In the genomic region with DNA sequence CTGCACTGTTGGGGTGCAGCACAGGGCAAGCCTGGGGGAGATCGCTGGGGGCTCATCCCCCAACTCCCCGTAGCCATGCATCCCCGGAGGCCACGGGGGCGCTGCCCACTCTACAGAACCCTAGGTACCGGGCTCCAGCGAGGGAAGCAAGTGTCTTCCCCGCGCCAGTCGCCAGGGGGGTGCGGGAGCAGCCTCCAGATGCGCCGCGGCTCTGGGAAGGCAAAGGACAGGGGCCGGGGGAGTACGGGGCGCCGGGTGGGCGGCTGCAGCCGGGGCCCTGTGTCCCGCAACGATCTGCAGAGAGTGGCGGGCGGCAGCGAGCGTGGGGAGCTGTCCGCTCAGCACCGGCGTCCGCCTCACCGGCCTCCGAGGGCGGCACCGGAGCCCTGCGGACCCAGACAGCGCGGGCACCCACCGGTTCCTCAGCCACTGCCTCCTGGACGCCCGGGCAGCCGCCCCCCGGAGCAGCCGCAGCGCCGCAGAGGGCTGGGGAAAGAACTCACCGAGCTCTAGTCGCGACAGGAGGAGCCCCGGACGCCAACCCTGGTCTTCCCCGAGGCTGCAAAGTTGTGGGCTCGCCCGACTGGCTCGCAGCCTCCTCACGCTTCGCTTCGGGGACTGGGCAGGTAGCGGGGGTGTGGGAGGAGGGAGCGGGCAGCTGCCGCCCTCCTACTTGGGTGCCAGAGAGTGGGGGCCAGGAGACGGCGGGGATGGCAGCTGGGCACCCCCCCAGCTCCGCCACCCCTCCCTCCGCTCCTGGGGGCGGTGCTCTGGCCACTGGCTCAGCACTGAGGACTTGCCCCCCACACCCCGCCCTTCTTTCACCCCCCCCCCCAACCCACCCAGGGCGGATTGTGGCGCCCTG, we compare ENCODE assay signal across 8 mouse cellular contexts. TPM values are rescaled to one million over a fixed set of nuclear protein-coding genes. Genes with fewer than 3 reads are reported as not detected.
DNase-seq lines count a peak whose midpoint lies in the region; ATAC-seq and TF ChIP-seq lines count a peak whose summit lies in the region.

Gene Zdhhc22 (minus strand): TSS at position 541 of the 865 bp plus-strand sequence.

- peak within 1 kb of the TSS; percentile 13 for H3K4me3 ChIP-seq in lung, embryonic 16.5 days (ENCODE audit: low read length)
- H3K4me3 ChIP-seq in embryonic facial prominence, embryonic 12.5 days, result peak within 1 kb of the TSS; percentile 27
- H3K4me3 ChIP-seq in hindbrain, embryonic 13.5 days, result peak within 1 kb of the TSS; percentile 62
- 0 out of 2 replicates have a peak within 1 kb of the TSS, but pooled peaks have one; percentile 3 for H3K4me3 ChIP-seq in liver, embryonic 11.5 days (ENCODE audit: low read depth, low read length)
- H3K4me3 ChIP-seq in stomach, embryonic 14.5 days (ENCODE audit: low read depth, low read length), result peak within 1 kb of the TSS; percentile 22

- H3K9me3 ChIP-seq in lung, embryonic 16.5 days (ENCODE audit: control insufficient read depth, low read length), result no peaks in the 10 kb centered on the region
- no peaks in the 10 kb centered on the region for H3K9me3 ChIP-seq in embryonic facial prominence, embryonic 12.5 days
- H3K9me3 ChIP-seq in hindbrain, embryonic 13.5 days, result no peaks in the 10 kb centered on the region
- no peaks in the 10 kb centered on the region for H3K9me3 ChIP-seq in liver, embryonic 11.5 days (ENCODE audit: control insufficient read depth, low read length)
- no peaks in the 10 kb centered on the region for H3K9me3 ChIP-seq in stomach, embryonic 14.5 days (ENCODE audit: control insufficient read depth, low read depth, low read length)

- H3K27me3 ChIP-seq in lung, embryonic 16.5 days (ENCODE audit: control insufficient read depth, insufficient read depth, low read depth, low read length), result peaks cover 48% of the 10 kb centered on the region
- peaks cover 66% of the 10 kb centered on the region for H3K27me3 ChIP-seq in embryonic facial prominence, embryonic 12.5 days
- H3K27me3 ChIP-seq in hindbrain, embryonic 13.5 days, result peaks cover 63% of the 10 kb centered on the region
- peaks cover 58% of the 10 kb centered on the region for H3K27me3 ChIP-seq in liver, embryonic 11.5 days (replicated peaks; ENCODE audit: control insufficient read depth, insufficient read depth, low read length)
- H3K27me3 ChIP-seq in stomach, embryonic 14.5 days (ENCODE audit: control insufficient read depth, insufficient read depth, low read length), result peaks cover 40% of the 10 kb centered on the region

- no peak for TF ChIP-seq POLR2A in brain, embryonic 14.5 days (IDR thresholded peaks at IDR 0.05; ENCODE audit: borderline replicate concordance, extremely low read depth, insufficient read depth, insufficient read length, poor library complexity, severe bottlenecking)

- H3K4me1 ChIP-seq in lung, embryonic 16.5 days (replicated peaks; ENCODE audit: control insufficient read depth, insufficient read depth, low read length), result peaks cover 4% of the 10 kb centered on the region
- H3K4me1 ChIP-seq in embryonic facial prominence, embryonic 12.5 days, result peaks cover 12% of the 10 kb centered on the region; the same call in 1 of the 2 replicates
- H3K4me1 ChIP-seq in hindbrain, embryonic 13.5 days (replicated peaks), result peaks cover 57% of the 10 kb centered on the region
- peaks cover 6% of the 10 kb centered on the region; the same call in 1 of the 2 replicates for H3K4me1 ChIP-seq in liver, embryonic 11.5 days (replicated peaks; ENCODE audit: control insufficient read depth, insufficient read depth, low read length)
- 0 out of 2 replicates have a peak, but pooled peaks cover 3% of the 10 kb centered on the region for H3K4me1 ChIP-seq in stomach, embryonic 14.5 days (ENCODE audit: control insufficient read depth, insufficient read depth, low read length)

- H3K27ac ChIP-seq in lung, embryonic 16.5 days (ENCODE audit: low read length), result no peak within 1 kb of the TSS
- no peak within 1 kb of the TSS for H3K27ac ChIP-seq in embryonic facial prominence, embryonic 12.5 days
- peak within 1 kb of the TSS; percentile 77 for H3K27ac ChIP-seq in hindbrain, embryonic 13.5 days
- no peak within 1 kb of the TSS for H3K27ac ChIP-seq in liver, embryonic 11.5 days (ENCODE audit: low read depth, low read length)
- no peak within 1 kb of the TSS for H3K27ac ChIP-seq in stomach, embryonic 14.5 days (ENCODE audit: low read length)

- peak within 1 kb of the TSS; percentile 34; the same call in 1 of the 2 replicates for H3K4me2 ChIP-seq in lung, embryonic 16.5 days (ENCODE audit: low read depth, low read length)
- peak within 1 kb of the TSS; percentile 50 for H3K4me2 ChIP-seq in embryonic facial prominence, embryonic 12.5 days (replicated peaks)
- peak within 1 kb of the TSS; percentile 85 for H3K4me2 ChIP-seq in hindbrain, embryonic 13.5 days
- peak within 1 kb of the TSS; percentile 37; the same call in 1 of the 2 replicates for H3K4me2 ChIP-seq in liver, embryonic 11.5 days
- peak within 1 kb of the TSS; percentile 40 for H3K4me2 ChIP-seq in stomach, embryonic 14.5 days (replicated peaks; ENCODE audit: low read depth, low read length)

- WGBS in lung, embryonic 16.5 days, result 2% methylated on average over 51 of the region's 68 CpGs
- 1% methylated on average over 61 of the region's 68 CpGs for WGBS in embryonic facial prominence, embryonic 12.5 days
- WGBS in hindbrain, embryonic 13.5 days, result under 1% methylated on average over 65 of the region's 68 CpGs
- 2% methylated on average over 65 of the region's 68 CpGs for WGBS in liver, embryonic 11.5 days
- WGBS in stomach, embryonic 14.5 days, result 2% methylated on average over 67 of the region's 68 CpGs

- no peaks in the 10 kb centered on the region for H3K36me3 ChIP-seq in lung, embryonic 16.5 days (ENCODE audit: control insufficient read depth, insufficient read depth, low read length)
- no peaks in the 10 kb centered on the region for H3K36me3 ChIP-seq in embryonic facial prominence, embryonic 12.5 days
- no peaks in the 10 kb centered on the region for H3K36me3 ChIP-seq in hindbrain, embryonic 13.5 days
- H3K36me3 ChIP-seq in liver, embryonic 11.5 days (ENCODE audit: control insufficient read depth, insufficient read depth, low read length), result no peaks in the 10 kb centered on the region
- no peaks in the 10 kb centered on the region for H3K36me3 ChIP-seq in stomach, embryonic 14.5 days (ENCODE audit: control insufficient read depth, insufficient read depth, low read length)

- TF ChIP-seq CTCF in brain, embryonic 14.5 days (IDR thresholded peaks at IDR 0.05; ENCODE audit: borderline replicate concordance, extremely low read depth, insufficient read depth, insufficient read length), result peak; percentile 56; the same call in 1 of the 2 replicates

- H3K9ac ChIP-seq in lung, embryonic 16.5 days (ENCODE audit: low read length), result no peak within 1 kb of the TSS
- no peak within 1 kb of the TSS; the same call in 1 of the 2 replicates for H3K9ac ChIP-seq in embryonic facial prominence, embryonic 12.5 days
- H3K9ac ChIP-seq in hindbrain, embryonic 13.5 days, result peak within 1 kb of the TSS; percentile 83
- H3K9ac ChIP-seq in liver, embryonic 11.5 days (ENCODE audit: low read depth, low read length), result no peak within 1 kb of the TSS
- H3K9ac ChIP-seq in stomach, embryonic 14.5 days (replicated peaks; ENCODE audit: low read depth, low read length), result no peak within 1 kb of the TSS

- peak; percentile 84 for ATAC-seq in lung, embryonic 16.5 days (ENCODE audit: low read depth)
- peak; percentile 50 for ATAC-seq in embryonic facial prominence, embryonic 12.5 days (ENCODE audit: insufficient number of reproducible peaks, insufficient read depth, low FRiP score, low TSS enrichment)
- peak; percentile 80 for ATAC-seq in hindbrain, embryonic 13.5 days (ENCODE audit: low FRiP score)
- no peak for ATAC-seq in liver, embryonic 11.5 days (replicated peaks; ENCODE audit: low FRiP score)
- peak; percentile 73; the same call in 1 of the 2 replicates for ATAC-seq in stomach, embryonic 14.5 days (ENCODE audit: insufficient number of reproducible peaks, insufficient read depth, low FRiP score, low read depth)

- DNase-seq in lung, postnatal 25 days (ENCODE audit: low spot score), result no peak
- peak; percentile 67 for DNase-seq in brain, embryonic 14.5 days (ENCODE audit: low read depth)
- peak; percentile 52 for DNase-seq in liver, embryonic 11.5 days (ENCODE audit: low spot score)
- DNase-seq in natural killer cell, adult 2 months (ENCODE audit: low spot score in 2 of 2), result no peak

RNA-seq across cellular contexts. Expression of gene Zdhhc22, which starts in this region (rescaled TPM):
- polyA plus RNA-seq in lung, embryonic 16.5 days (2015; fragmentation: Nextera tagmentation; extraction: Ambion mirVana), result 0.14 and 0.15 TPM in 2 replicates
- polyA plus RNA-seq in brain, embryonic 14.5 days (2012; rRNA removed), result 10.0 and 15.5 TPM in 2 replicates
- 3.2 and 3.9 TPM in 2 replicates for polyA plus RNA-seq in embryonic facial prominence, embryonic 12.5 days (2016; fragmentation: Nextera tagmentation; extraction: Ambion mirVana)
- 12.1 and 13.4 TPM in 2 replicates for polyA plus RNA-seq in hindbrain, embryonic 13.5 days (2015; fragmentation: Nextera tagmentation; extraction: Ambion mirVana)
- 0.05 and 0.08 TPM in 2 replicates for polyA plus RNA-seq in liver, embryonic 11.5 days (2014; fragmentation: Nextera tagmentation; extraction: Ambion mirVana)
- 0.32 and 0.61 TPM in 2 replicates for polyA plus RNA-seq in stomach, embryonic 14.5 days (2014; fragmentation: Nextera tagmentation; extraction: Ambion mirVana)

Comparison
In these comparisons a context has a peak if more than half of its experiments do, and no peak if none do; other contexts are left out.
1. Peak in ATAC-seq, H3K4me3 ChIP-seq and H3K4me2 ChIP-seq in lung, embryonic 16.5 days; RNA of the gene not detected or under 1 TPM.
2. Peak in DNase-seq, H3K4me3 ChIP-seq and H3K4me2 ChIP-seq in liver, embryonic 11.5 days; RNA of the gene not detected or under 1 TPM.
3. Peak in ATAC-seq, H3K4me3 ChIP-seq and H3K4me2 ChIP-seq in stomach, embryonic 14.5 days; RNA of the gene not detected or under 1 TPM.
4. H3K4me2 ChIP-seq: peak in every context shown above with its lines; median percentile 85 in hindbrain, embryonic 13.5 days; 50 in embryonic facial prominence, embryonic 12.5 days; 40 in stomach, embryonic 14.5 days; 37 in liver, embryonic 11.5 days; 34 in lung, embryonic 16.5 days.
5. H3K4me3 ChIP-seq: peak in every context shown above with its lines; median percentile 62 in hindbrain, embryonic 13.5 days; 27 in embryonic facial prominence, embryonic 12.5 days; 22 in stomach, embryonic 14.5 days; 13 in lung, embryonic 16.5 days; 3 in liver, embryonic 11.5 days.